Mouse (Mus musculus) layer of hippocampus, postnatal 36 days (tissue): Measurements from ENCODE around the gene Upp2. TPM values are rescaled to one million over a fixed set of nuclear protein-coding genes. Genes with fewer than 3 reads are reported as not detected.

Source experiments
- total RNA-seq, 2 experiments: library from RNA; stranded (reverse); gene quantifications; 2 replicates each; pipeline ENCODE4 v1.2.3; 2021

Gene Upp2
- total RNA-seq, 2 experiments from 2014 or later: 32.0 to 35.9 TPM

Other genes starting within 250 kb of the Upp2 start
- 10 to 100 TPM; 12.9 to 13.8 TPM for gene Acvr1c, start 209.4 kb upstream of the Upp2 start, total RNA-seq
- not detected for gene Gm17409, start 97.2 kb upstream of the Upp2 start, total RNA-seq
- gene Acvr1, start 141 bp upstream of the Upp2 start, total RNA-seq: 10 to 100 TPM; 46.4 to 50.5 TPM